Mouse (Mus musculus): ENCODE measurements at regions not wholly inside any gene's neighbourhood (a gene's known extent, or its start where the extent isn't known, plus 50 kb on each side); places are given as distances from the start of the nearest gene placed in this dataset.

GRCm38 (mm10) chr4:127809006-127809405 lies 161.7 kb downstream of the CK137956 start:
- Histone ChIP-seq H3K9me3 (ENCODE audit: control insufficient read depth, low read length) (no peaks in the 10 kb centered on the region; the same call in 1 of the 2 replicates), H3K9ac (ENCODE audit: low read length) (no peak overlapping the region), H3K36me3 (ENCODE audit: control insufficient read depth, insufficient read depth, low read length) (no peaks in the 10 kb centered on the region), H3K4me3 (ENCODE audit: low read depth, low read length) (no peak overlapping the region), H3K27me3 (ENCODE audit: control insufficient read depth, insufficient read depth, low read length) (no peaks in the 10 kb centered on the region), H3K4me2 (ENCODE audit: low read depth, low read length, severe bottlenecking) (no peak overlapping the region), H3K4me1 (replicated peaks; ENCODE audit: control insufficient read depth, insufficient read depth, low read length) (no peaks in the 10 kb centered on the region), H3K27ac (ENCODE audit: low read depth, low read length) (no peak overlapping the region)
- DNase-seq (ENCODE audit: low spot score) (no peak), ATAC-seq (replicated peaks; ENCODE audit: low FRiP score) (no peak)
- WGBS: 69% methylated on average over 6 of the region's 6 CpGs

DNA sequence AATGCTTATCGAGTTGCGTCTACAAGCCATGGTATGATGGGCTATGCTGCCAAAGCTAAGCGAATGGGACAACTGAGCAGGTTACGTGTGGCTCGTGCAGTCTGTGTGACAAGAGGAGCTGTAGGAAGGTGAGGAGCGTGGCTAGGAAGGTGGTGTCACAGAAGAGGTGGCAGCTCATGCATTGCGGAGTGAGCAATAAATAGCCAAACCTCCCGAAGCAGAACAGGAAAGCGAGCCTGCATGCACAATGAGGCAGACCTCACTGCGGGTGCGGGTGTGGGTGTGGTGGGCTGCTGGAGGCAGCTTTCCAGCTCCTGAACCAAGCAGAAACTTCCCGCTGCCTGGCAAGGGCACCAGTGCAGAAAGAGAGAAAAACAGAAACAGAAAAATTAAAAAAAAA lies 181.5 kb downstream of the CK137956 start:
- ATAC-seq (replicated peaks; ENCODE audit: low FRiP score): no peak
- 87% methylated on average over 12 of the region's 12 CpGs for WGBS
- no peaks in the 10 kb centered on the region for H3K9me3 ChIP-seq (ENCODE audit: control insufficient read depth, low read length)
- no peak overlapping the region for H3K4me2 ChIP-seq (ENCODE audit: low read depth, low read length, severe bottlenecking)
- H3K27me3 ChIP-seq (ENCODE audit: control insufficient read depth, insufficient read depth, low read length): no peaks in the 10 kb centered on the region
- H3K36me3 ChIP-seq (ENCODE audit: control insufficient read depth, insufficient read depth, low read length): no peaks in the 10 kb centered on the region
- no peak overlapping the region for H3K27ac ChIP-seq (ENCODE audit: low read depth, low read length)
- H3K4me1 ChIP-seq (replicated peaks; ENCODE audit: control insufficient read depth, insufficient read depth, low read length): no peaks in the 10 kb centered on the region
- DNase-seq (ENCODE audit: low spot score): no peak
- H3K9ac ChIP-seq (ENCODE audit: low read length): no peak overlapping the region
- H3K4me3 ChIP-seq (ENCODE audit: low read depth, low read length): no peak overlapping the region

DNA sequence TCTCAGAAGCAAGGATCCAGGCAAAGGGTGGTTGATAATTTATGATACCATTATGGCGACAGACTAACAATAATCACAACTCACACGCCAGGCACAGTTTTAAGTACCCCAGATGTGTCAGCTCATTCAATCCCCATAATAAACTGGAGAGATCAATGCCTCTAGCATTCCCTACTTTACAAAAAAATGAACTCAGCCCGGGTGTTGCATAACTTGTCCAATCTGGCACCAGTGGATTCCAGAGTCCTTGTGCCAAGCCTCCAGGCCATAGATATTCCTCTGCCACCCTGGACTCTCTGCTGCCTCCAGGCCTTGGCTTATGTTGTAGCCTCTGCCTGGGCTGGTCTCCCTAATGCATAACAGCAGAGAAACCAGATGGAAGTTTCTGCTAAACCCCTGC lies 185.0 kb downstream of the CK137956 start:
- ATAC-seq (replicated peaks; ENCODE audit: low FRiP score): no peak
- WGBS: 91% methylated on average over 3 of the region's 3 CpGs
- H3K4me1 ChIP-seq (replicated peaks; ENCODE audit: control insufficient read depth, insufficient read depth, low read length): peaks cover 6% of the 10 kb centered on the region; the same call in 1 of the 2 replicates

DNA sequence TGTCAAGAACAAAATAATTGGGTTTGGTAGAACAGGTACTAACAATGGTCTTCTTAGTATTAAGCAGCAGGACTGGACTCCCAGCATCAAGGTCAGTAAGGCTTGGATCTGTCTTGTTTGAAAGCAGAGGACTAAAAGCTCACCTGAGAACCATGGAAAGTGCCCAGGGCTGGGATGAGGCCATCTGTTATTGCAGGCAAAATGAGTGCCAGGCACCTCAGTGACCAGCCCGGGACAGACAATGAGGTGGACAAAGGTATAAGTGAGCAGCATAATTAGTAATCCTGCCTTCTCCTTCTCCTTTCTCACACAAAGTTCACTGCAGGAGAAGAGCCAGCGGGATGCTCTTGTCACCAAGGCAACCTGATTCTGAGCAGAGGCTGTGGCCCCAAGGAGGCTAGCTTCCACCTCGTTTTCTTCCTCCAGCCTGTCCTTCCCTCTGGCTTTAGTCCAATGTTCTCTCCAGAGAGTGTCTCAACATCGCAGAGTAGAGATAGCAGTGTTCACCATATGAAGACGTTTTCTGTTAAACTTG lies 198.7 kb downstream of the CK137956 start:
- no peaks in the 10 kb centered on the region for H3K4me1 ChIP-seq (replicated peaks; ENCODE audit: control insufficient read depth, insufficient read depth, low read length)
- H3K4me2 ChIP-seq (ENCODE audit: low read depth, low read length, severe bottlenecking): no peak overlapping the region
- DNase-seq (ENCODE audit: low spot score) (no peak), ATAC-seq (replicated peaks; ENCODE audit: low FRiP score) (no peak)
- H3K36me3 ChIP-seq (ENCODE audit: control insufficient read depth, insufficient read depth, low read length): no peaks in the 10 kb centered on the region
- no peaks in the 10 kb centered on the region for H3K27me3 ChIP-seq (ENCODE audit: control insufficient read depth, insufficient read depth, low read length)
- H3K4me3 ChIP-seq (ENCODE audit: low read depth, low read length): no peak overlapping the region
- 33% methylated on average over 5 of the region's 5 CpGs for WGBS
- H3K27ac ChIP-seq (ENCODE audit: low read depth, low read length): no peak overlapping the region
- H3K9ac ChIP-seq (ENCODE audit: low read length): no peak overlapping the region
- no peaks in the 10 kb centered on the region for H3K9me3 ChIP-seq (ENCODE audit: control insufficient read depth, low read length)

More for the DNA sequence above, 185.0 kb downstream of the CK137956 start:
- no peak for DNase-seq (ENCODE audit: low spot score)
- no peaks in the 10 kb centered on the region for H3K9me3 ChIP-seq (ENCODE audit: control insufficient read depth, low read length)
- no peak overlapping the region for H3K4me2 ChIP-seq (ENCODE audit: low read depth, low read length, severe bottlenecking)
- no peak overlapping the region for H3K9ac ChIP-seq (ENCODE audit: low read length)
- H3K36me3 ChIP-seq (ENCODE audit: control insufficient read depth, insufficient read depth, low read length): no peaks in the 10 kb centered on the region
- H3K4me3 ChIP-seq (ENCODE audit: low read depth, low read length): no peak overlapping the region
- no peaks in the 10 kb centered on the region for H3K27me3 ChIP-seq (ENCODE audit: control insufficient read depth, insufficient read depth, low read length)
- no peak overlapping the region for H3K27ac ChIP-seq (ENCODE audit: low read depth, low read length)

- no peaks in the 10 kb centered on the region for H3K4me1 ChIP-seq (replicated peaks; ENCODE audit: control insufficient read depth, insufficient read depth, low read length)
- 92% methylated on average over 5 of the region's 5 CpGs for WGBS
Observed at GRCm38 (mm10) chr4:127763736-127764135, 207.0 kb downstream of the CK137956 start.

GRCm38 (mm10) chr4:127758961-127759360 lies 211.8 kb downstream of the CK137956 start:
- DNase-seq (ENCODE audit: low spot score) (no peak), ATAC-seq (replicated peaks; ENCODE audit: low FRiP score) (no peak)
- WGBS: 29% methylated on average over 9 of the region's 9 CpGs
- Histone ChIP-seq H3K9ac (ENCODE audit: low read length) (no peak overlapping the region), H3K4me2 (ENCODE audit: low read depth, low read length, severe bottlenecking) (no peak overlapping the region), H3K4me1 (replicated peaks; ENCODE audit: control insufficient read depth, insufficient read depth, low read length) (no peaks in the 10 kb centered on the region), H3K4me3 (ENCODE audit: low read depth, low read length) (no peak overlapping the region), H3K36me3 (ENCODE audit: control insufficient read depth, insufficient read depth, low read length) (no peaks in the 10 kb centered on the region), H3K27me3 (ENCODE audit: control insufficient read depth, insufficient read depth, low read length) (0 out of 2 replicates have a peak, but pooled peaks cover 2% of the 10 kb centered on the region), H3K27ac (ENCODE audit: low read depth, low read length) (no peak overlapping the region), H3K9me3 (ENCODE audit: control insufficient read depth, low read length) (no peaks in the 10 kb centered on the region)

More at GRCm38 (mm10) chr4:127763736-127764135, 207.0 kb downstream of the CK137956 start:
- H3K9me3 ChIP-seq (ENCODE audit: control insufficient read depth, low read length): no peaks in the 10 kb centered on the region
- no peak overlapping the region for H3K4me2 ChIP-seq (ENCODE audit: low read depth, low read length, severe bottlenecking)
- ATAC-seq (replicated peaks; ENCODE audit: low FRiP score) (no peak), DNase-seq (ENCODE audit: low spot score) (no peak)
- 0 out of 2 replicates have a peak, but pooled peaks cover 2% of the 10 kb centered on the region for H3K27me3 ChIP-seq (ENCODE audit: control insufficient read depth, insufficient read depth, low read length)
- H3K36me3 ChIP-seq (ENCODE audit: control insufficient read depth, insufficient read depth, low read length): no peaks in the 10 kb centered on the region
- H3K4me3 ChIP-seq (ENCODE audit: low read depth, low read length): no peak overlapping the region
- H3K27ac ChIP-seq (ENCODE audit: low read depth, low read length): no peak overlapping the region
- no peak overlapping the region for H3K9ac ChIP-seq (ENCODE audit: low read length)

DNA sequence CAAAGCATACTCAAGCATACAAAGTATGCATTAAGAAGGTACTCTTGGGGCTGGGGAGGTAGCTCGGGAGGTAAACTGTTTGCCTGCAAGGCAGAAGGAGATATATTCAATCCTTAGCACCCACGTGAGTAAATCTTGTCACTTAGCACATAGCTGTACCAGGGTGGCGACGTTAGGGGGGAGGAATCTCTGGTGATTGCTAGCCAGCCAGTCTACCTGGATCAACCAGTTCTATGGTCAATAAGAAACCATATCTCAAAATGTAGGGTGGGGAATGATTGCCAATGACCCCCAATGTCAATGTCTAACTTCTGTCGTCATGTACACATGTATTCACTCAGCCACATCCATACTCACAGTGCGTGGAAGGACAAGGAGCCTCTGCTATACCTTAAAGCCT lies 214.5 kb downstream of the CK137956 start:
- ATAC-seq (replicated peaks; ENCODE audit: low FRiP score): no peak

GRCm38 (mm10) chr4:127750781-127751180 lies 220.0 kb downstream of the CK137956 start:
- Histone ChIP-seq H3K27me3 (ENCODE audit: control insufficient read depth, insufficient read depth, low read length) (no peaks in the 10 kb centered on the region), H3K36me3 (ENCODE audit: control insufficient read depth, insufficient read depth, low read length) (no peaks in the 10 kb centered on the region), H3K4me2 (ENCODE audit: low read depth, low read length, severe bottlenecking) (no peak overlapping the region), H3K9ac (ENCODE audit: low read length) (no peak overlapping the region), H3K9me3 (ENCODE audit: control insufficient read depth, low read length) (no peaks in the 10 kb centered on the region), H3K4me1 (replicated peaks; ENCODE audit: control insufficient read depth, insufficient read depth, low read length) (no peaks in the 10 kb centered on the region), H3K27ac (ENCODE audit: low read depth, low read length) (no peak overlapping the region), H3K4me3 (ENCODE audit: low read depth, low read length) (no peak overlapping the region)
- WGBS: 86% methylated on average over 3 of the region's 3 CpGs
- DNase-seq (ENCODE audit: low spot score) (no peak), ATAC-seq (replicated peaks; ENCODE audit: low FRiP score) (no peak)

More for the DNA sequence above, 214.5 kb downstream of the CK137956 start:
- no peak overlapping the region for H3K4me2 ChIP-seq (ENCODE audit: low read depth, low read length, severe bottlenecking)
- no peak overlapping the region for H3K4me3 ChIP-seq (ENCODE audit: low read depth, low read length)
- H3K4me1 ChIP-seq (replicated peaks; ENCODE audit: control insufficient read depth, insufficient read depth, low read length): no peaks in the 10 kb centered on the region
- WGBS: 91% methylated on average over 6 of the region's 6 CpGs
- H3K9me3 ChIP-seq (ENCODE audit: control insufficient read depth, low read length): no peaks in the 10 kb centered on the region
- H3K36me3 ChIP-seq (ENCODE audit: control insufficient read depth, insufficient read depth, low read length): no peaks in the 10 kb centered on the region
- H3K27ac ChIP-seq (ENCODE audit: low read depth, low read length): no peak overlapping the region
- H3K27me3 ChIP-seq (ENCODE audit: control insufficient read depth, insufficient read depth, low read length): no peaks in the 10 kb centered on the region
- no peak for DNase-seq (ENCODE audit: low spot score)
- H3K9ac ChIP-seq (ENCODE audit: low read length): no peak overlapping the region

DNA sequence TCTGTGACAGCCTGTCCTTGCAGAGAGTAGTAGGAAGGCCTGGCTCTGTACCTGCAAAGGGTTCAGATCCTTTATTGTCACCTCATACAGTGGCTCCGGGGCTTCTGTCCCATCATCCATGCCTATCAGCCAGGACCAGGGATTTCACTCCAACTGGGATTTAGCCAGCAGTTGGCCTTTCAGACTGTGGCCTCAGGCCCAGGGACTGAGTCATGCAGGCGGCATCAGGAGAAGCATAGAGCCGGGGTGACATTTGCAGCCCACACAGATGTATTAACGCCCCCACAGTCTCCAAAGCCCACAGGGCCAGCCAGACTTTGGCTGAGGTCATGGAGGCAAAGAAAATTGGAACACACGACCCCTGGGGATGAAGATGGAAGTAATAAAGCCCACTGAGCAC lies 222.9 kb downstream of the CK137956 start:
- Histone ChIP-seq H3K9ac (ENCODE audit: low read length) (no peak overlapping the region), H3K4me1 (replicated peaks; ENCODE audit: control insufficient read depth, insufficient read depth, low read length) (no peaks in the 10 kb centered on the region), H3K4me3 (ENCODE audit: low read depth, low read length) (no peak overlapping the region), H3K36me3 (ENCODE audit: control insufficient read depth, insufficient read depth, low read length) (no peaks in the 10 kb centered on the region), H3K27ac (ENCODE audit: low read depth, low read length) (no peak overlapping the region), H3K4me2 (ENCODE audit: low read depth, low read length, severe bottlenecking) (no peak overlapping the region), H3K27me3 (ENCODE audit: control insufficient read depth, insufficient read depth, low read length) (no peaks in the 10 kb centered on the region), H3K9me3 (ENCODE audit: control insufficient read depth, low read length) (no peaks in the 10 kb centered on the region)
- WGBS: 76% methylated on average over 5 of the region's 5 CpGs
- DNase-seq (ENCODE audit: low spot score) (no peak), ATAC-seq (replicated peaks; ENCODE audit: low FRiP score) (no peak)

All from forebrain, embryonic 11.5 days (tissue).